Mouse (Mus musculus) activated CD4-positive, CD25-positive, alpha-beta regulatory T cell, adult 4 months (primary cell): Measurements from ENCODE around the gene 6820408C15Rik. TPM values are rescaled to one million over a fixed set of nuclear protein-coding genes. Genes with fewer than 3 reads are reported as not detected.

ENCODE experiments used
- ATAC-seq: one replicate; pipeline ENCODE4 v1.8.0; 2017
- polyA plus RNA-seq, 2 experiments: library from polyadenylated mRNA; unstranded; fragments of 100-300 nt; shearing (Covaris generic); gene quantifications; one replicate each; pipeline ENCODE4 v1.2.1; 2017

Gene 6820408C15Rik
- not detected for polyA plus RNA-seq

- no peak for ATAC-seq
Measured at GRCm38 (mm10) chr2:152415287-152415686, at the start of gene 6820408C15Rik. Gene 6820408C15Rik, plus strand, starts transcription at chr2:152415587.

- ATAC-seq: no peak
Measured at GRCm38 (mm10) chr2:152367917-152368316, 47.5 kb upstream of the 6820408C15Rik start.

- peak; percentile 45 for ATAC-seq
Measured at GRCm38 (mm10) chr2:152368532-152369140, 46.8 kb upstream of the 6820408C15Rik start.

- peak; percentile 97 for ATAC-seq
Measured at GRCm38 (mm10) chr2:152372104-152372503, 43.3 kb upstream of the 6820408C15Rik start.

GRCm38 (mm10) chr2:152372661-152373060 lies 42.7 kb upstream of the 6820408C15Rik start:
- ATAC-seq: no peak

GRCm38 (mm10) chr2:152373547-152373946 lies 41.8 kb upstream of the 6820408C15Rik start:
- no peak for ATAC-seq

- no peak for ATAC-seq
Measured at GRCm38 (mm10) chr2:152375652-152376344, 39.6 kb upstream of the 6820408C15Rik start.

GRCm38 (mm10) chr2:152376345-152376741 lies 39.0 kb upstream of the 6820408C15Rik start, which contains the start of gene Nrsn2:
Gene Nrsn2, minus strand, starts transcription at chr2:152376638.
- no peak for ATAC-seq

- no peak for ATAC-seq
Measured at GRCm38 (mm10) chr2:152384191-152384590, 31.2 kb upstream of the 6820408C15Rik start.

- ATAC-seq: peak; percentile 34
Measured at GRCm38 (mm10) chr2:152392786-152393185, 22.6 kb upstream of the 6820408C15Rik start.

GRCm38 (mm10) chr2:152393225-152394017 lies 22.0 kb upstream of the 6820408C15Rik start:
- no peak for ATAC-seq

GRCm38 (mm10) chr2:152395271-152395920 lies 20.0 kb upstream of the 6820408C15Rik start:
- ATAC-seq: no peak

GRCm38 (mm10) chr2:152396110-152397003 lies 19.0 kb upstream of the 6820408C15Rik start:
- no peak for ATAC-seq

GRCm38 (mm10) chr2:152397004-152397589 lies 18.3 kb upstream of the 6820408C15Rik start:
- ATAC-seq: peak; percentile 17

- ATAC-seq: peak; percentile 70
Measured at GRCm38 (mm10) chr2:152397680-152398435, 17.5 kb upstream of the 6820408C15Rik start, which contains the start of gene Sox12. Gene Sox12, minus strand, starts transcription at chr2:152398063.

- peak; percentile 75 for ATAC-seq
Measured at GRCm38 (mm10) chr2:152398691-152399090, 16.7 kb upstream of the 6820408C15Rik start.

- no peak for ATAC-seq
Measured at GRCm38 (mm10) chr2:152399122-152399542, 16.3 kb upstream of the 6820408C15Rik start.

- peak; percentile 92 for ATAC-seq
Measured at GRCm38 (mm10) chr2:152406126-152406525, 9.3 kb upstream of the 6820408C15Rik start.

GRCm38 (mm10) chr2:152409781-152410180 lies 5.6 kb upstream of the 6820408C15Rik start:
- ATAC-seq: no peak

- no peak for ATAC-seq
Measured at GRCm38 (mm10) chr2:152410971-152411371, 4.4 kb upstream of the 6820408C15Rik start.
